Mouse (Mus musculus): ENCODE data around the gene Il1r2.

DNA sequence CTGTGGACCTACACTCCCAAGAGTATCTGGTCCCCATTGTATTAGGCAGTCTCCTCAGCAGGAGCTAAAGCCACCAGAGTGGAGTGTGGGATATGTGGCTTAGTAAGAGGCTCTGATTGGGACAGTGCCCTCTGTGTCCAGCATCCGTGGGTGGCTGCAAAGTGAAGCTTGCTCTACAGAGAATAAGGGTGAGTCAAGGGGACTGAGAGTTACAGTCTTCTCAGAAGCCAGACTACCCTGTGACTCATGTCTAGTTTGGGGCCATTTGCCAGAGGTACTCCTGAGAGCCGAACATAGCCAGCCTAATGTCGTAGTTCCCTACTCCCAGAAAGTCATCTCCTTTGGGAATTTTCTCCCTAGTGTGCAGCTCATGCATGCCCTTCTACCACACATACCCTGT, 100.3 kb downstream of the Il1r2 start:
- TF ChIP-seq MAX (IDR thresholded peaks at IDR 0.05; ENCODE audit: low read depth) (no peak), USF1 (IDR thresholded peaks at IDR 0.05; ENCODE audit: low read depth) (no peak)
